Mouse (Mus musculus) Muller cell, postnatal 12 days (primary cell): ENCODE measurements at regions not wholly inside any gene's neighbourhood (a gene's known extent, or its start where the extent isn't known, plus 50 kb on each side); places are given as distances from the start of the nearest gene placed in this dataset.
A peak's percentile ranks its signal among the peaks of the same experiment; 100 is the strongest.

Experiments used
- DNase-seq: peaks from one replicate; pipeline ENCODE4 v3.0.0-alpha.2; 2015; ENCODE audit errors: inconsistent ontology term

- peak; percentile 53 for DNase-seq
Measured at GRCm38 (mm10) chr6:49637654-49638053, 184.9 kb upstream of the Npy start.

- DNase-seq, result no peak
Measured at GRCm38 (mm10) chr6:49641256-49641655, 181.3 kb upstream of the Npy start.

- peak; percentile 97 for DNase-seq
Measured at GRCm38 (mm10) chr6:49654541-49655130, 167.9 kb upstream of the Npy start.

- DNase-seq, result peak; percentile 83
Measured at GRCm38 (mm10) chr6:49655241-49655640, 167.3 kb upstream of the Npy start.

GRCm38 (mm10) chr6:49656359-49657280 is 165.9 kb upstream of the Npy start:
- peak; percentile 73 for DNase-seq

GRCm38 (mm10) chr6:49657988-49658387 is 164.5 kb upstream of the Npy start:
- DNase-seq, result no peak

- no peak for DNase-seq
Measured at GRCm38 (mm10) chr6:49670991-49671390, 151.5 kb upstream of the Npy start.

GRCm38 (mm10) chr6:49671912-49672311 is 150.6 kb upstream of the Npy start:
- DNase-seq, result no peak

- no peak for DNase-seq
Measured at GRCm38 (mm10) chr6:49686776-49687175, 135.7 kb upstream of the Npy start.

- no peak for DNase-seq
Measured at GRCm38 (mm10) chr6:49692032-49692539, 130.4 kb upstream of the Npy start.

- no peak for DNase-seq
Measured at GRCm38 (mm10) chr6:49694851-49695250, 127.7 kb upstream of the Npy start.

GRCm38 (mm10) chr6:49696990-49697389 is 125.5 kb upstream of the Npy start:
- DNase-seq, result no peak

GRCm38 (mm10) chr6:49701453-49701852 is 121.1 kb upstream of the Npy start:
- no peak for DNase-seq

- DNase-seq, result no peak
Measured at GRCm38 (mm10) chr6:49712980-49713379, 109.5 kb upstream of the Npy start.

- peak; percentile 26 for DNase-seq
Measured at GRCm38 (mm10) chr6:49716520-49716919, 106.0 kb upstream of the Npy start.

- DNase-seq, result peak; percentile 44
Measured at GRCm38 (mm10) chr6:49716945-49717344, 105.6 kb upstream of the Npy start.

GRCm38 (mm10) chr6:49733191-49733590 is 89.3 kb upstream of the Npy start:
- no peak for DNase-seq

- DNase-seq, result no peak
Measured at GRCm38 (mm10) chr6:49743157-49743556, 79.4 kb upstream of the Npy start.

- DNase-seq, result no peak
Measured at GRCm38 (mm10) chr6:49745301-49745700, 77.2 kb upstream of the Npy start.

- DNase-seq, result no peak
Measured at GRCm38 (mm10) chr6:49750544-49750943, 72.0 kb upstream of the Npy start.

GRCm38 (mm10) chr6:49759614-49760013 is 62.9 kb upstream of the Npy start:
- DNase-seq, result no peak

GRCm38 (mm10) chr6:49764746-49765145 is 57.8 kb upstream of the Npy start:
- DNase-seq, result peak; percentile 96
